Mouse (Mus musculus) neutrophil, adult 59 days (primary cell): ENCODE results near the gene Nipa1. TPM values are rescaled to one million over a fixed set of nuclear protein-coding genes. Genes with fewer than 3 reads are reported as not detected.

Experiments
- total RNA-seq, 2 experiments: library from RNA; stranded (reverse); gene quantifications; 1 replicate in 1 of 2; 2 replicates in 1 of 2; pipeline ENCODE4 v1.2.4; 2023

The Nipa1 gene
- 1 to 10 TPM in 1 of 2 experiments, under 1 TPM in 1; 0.68 to 1.8 TPM for total RNA-seq

GRCm38 (mm10) chr7:56019930-56020253 lies at the start of gene Nipa1:
Gene Nipa1 (minus strand): TSS chr7:56019954.

DNA sequence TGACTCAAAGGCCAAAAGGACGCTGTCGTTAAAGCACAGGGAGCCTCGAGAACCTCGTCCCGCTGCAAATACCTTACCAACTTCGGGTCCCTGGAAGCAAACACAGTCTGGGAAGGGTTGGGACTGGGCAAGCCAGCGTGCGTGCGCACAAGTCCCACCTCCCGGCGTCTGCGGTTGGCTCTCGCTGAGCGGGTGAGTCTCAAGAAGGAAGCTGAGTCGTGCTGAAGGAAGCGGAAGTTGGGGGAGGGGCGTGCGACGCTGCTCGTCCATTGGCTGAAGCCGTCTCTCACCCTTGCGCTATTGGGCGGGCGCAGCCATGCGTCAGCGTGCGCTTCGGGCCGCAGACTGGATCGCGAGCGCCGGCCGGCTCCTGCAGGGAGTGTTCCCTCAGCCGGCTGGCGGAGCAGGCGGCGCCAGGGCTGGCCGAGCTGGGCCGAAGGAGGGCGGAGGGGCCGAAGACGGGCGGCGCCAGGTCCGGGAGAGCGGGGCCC lies 30.1 kb upstream of the Nipa1 start, which contains the start of gene Herc2:
TSS of gene Herc2 (plus strand) at position 366 of the 491 bp plus-strand sequence.

GRCm38 (mm10) chr7:55962004-55962908 lies 57.5 kb downstream of the Nipa1 start, which contains the start of gene Nipa2:
Gene Nipa2 (minus strand): TSS chr7:55962476.

Other genes starting within 250 kb of the Nipa1 start
- 10 to 100 TPM; 11.3 to 16.0 TPM for gene Tubgcp5, start 225.8 kb downstream of the Nipa1 start, total RNA-seq
- gene Cyfip1, start 178.2 kb downstream of the Nipa1 start, total RNA-seq = 10 to 100 TPM; 72.1 to 83.8 TPM
- gene Nipa2, start 57.5 kb downstream of the Nipa1 start, total RNA-seq = 10 to 100 TPM; 26.7 to 30.1 TPM
- 10 to 100 TPM; 40.0 to 41.5 TPM for gene Herc2, start 30.2 kb upstream of the Nipa1 start, total RNA-seq
- gene Oca2, start 219.8 kb upstream of the Nipa1 start, total RNA-seq = not detected